Mouse (Mus musculus) small intestine, adult 2 months (tissue): Measurements from ENCODE around the gene Robo2. TPM values are rescaled to one million over a fixed set of nuclear protein-coding genes. Genes with fewer than 3 reads are reported as not detected.

Experiments
- H3K27ac ChIP-seq: fragments of 200-500 bp; 2 replicates; pipeline ENCODE4 v1.5.1; 2012; ENCODE audit warnings: low read depth, low read length, control low read depth, inconsistent platforms; ENCODE audit not compliant: insufficient read depth
- H3K27me3 ChIP-seq: fragments of 200-500 bp; 2 replicates; pipeline ENCODE4 v1.6.1; 2012; ENCODE audit warnings: mild to moderate bottlenecking, moderate library complexity, low read length, inconsistent platforms; ENCODE audit not compliant: control insufficient read depth, insufficient read depth
- H3K36me3 ChIP-seq: fragments of 200-500 bp; 2 replicates; pipeline ENCODE4 v1.6.1; 2012; ENCODE audit warnings: mild to moderate bottlenecking, low read length, control low read depth, inconsistent platforms; ENCODE audit not compliant: control insufficient read depth, insufficient read depth
- H3K4me1 ChIP-seq: fragments of 200-500 bp; 2 replicates; pipeline ENCODE4 v1.6.1; 2012; ENCODE audit warnings: low read length, inconsistent platforms, mixed read lengths; ENCODE audit not compliant: control insufficient read depth, insufficient read depth, insufficient read length
- H3K4me3 ChIP-seq: fragments of 200-500 bp; 2 replicates; pipeline ENCODE4 v1.5.1; 2012; ENCODE audit warnings: low read depth, mild to moderate bottlenecking, control low read depth, inconsistent platforms, low read length, moderate library complexity
- CTCF ChIP-seq: fragments of 200-500 bp; IDR thresholded peaks from 2 replicates; pipeline ENCODE4 v1.5.1; 2012; ENCODE audit warnings: low read depth, mild to moderate bottlenecking, control low read depth, inconsistent platforms, low read length, moderate library complexity, mixed read lengths; ENCODE audit not compliant: insufficient replicate concordance, insufficient read length; ENCODE audit errors: extremely low read depth
- POLR2A ChIP-seq: fragments of 200-500 bp; IDR thresholded peaks from 2 replicates; pipeline ENCODE4 v1.6.1; 2012; ENCODE audit warnings: low read depth, mild to moderate bottlenecking, control low read depth, inconsistent platforms, low read length, moderate library complexity
- WGBS: fragments of 180-500 bp; shearing (Covaris S2); methylation state at CpG from one replicate; pipeline ENCODE4 v1.1.7; 2018; 5-methylcytosine and 5-hydroxymethylcytosine counted together
- polyA plus RNA-seq: library from polyadenylated mRNA; depleted of rRNA; stranded (reverse); fragments of >200 nt; gene quantifications from 2 replicates; pipeline ENCODE4 v1.2.3, GENCODE M21; 2012

Robo2 gene
- polyA plus RNA-seq, 1 experiment = 1.9 TPM

- H3K27me3 ChIP-seq = no peaks in the 10 kb centered on the region
- H3K4me1 ChIP-seq = no peaks in the 10 kb centered on the region
- H3K36me3 ChIP-seq = no peaks in the 10 kb centered on the region
- TF ChIP-seq POLR2A (no peak), CTCF (no peak)
- H3K27ac ChIP-seq = no peak overlapping the region
- 80% methylated on average over 6 of the region's 6 CpGs for WGBS
- no peak overlapping the region for H3K4me3 ChIP-seq
Observed at GRCm38 (mm10) chr16:74282549-74282948, 129.1 kb downstream of the Robo2 start.

GRCm38 (mm10) chr16:74276855-74277573, 134.6 kb downstream of the Robo2 start:
- no peak for TF ChIP-seq POLR2A
- no peak for TF ChIP-seq CTCF
- 49% methylated on average over 3 of the region's 3 CpGs for WGBS
- Histone ChIP-seq H3K4me3 (no peak overlapping the region), H3K27ac (no peak overlapping the region), H3K4me1 (no peaks in the 10 kb centered on the region), H3K27me3 (no peaks in the 10 kb centered on the region), H3K36me3 (no peaks in the 10 kb centered on the region)

GRCm38 (mm10) chr16:74274596-74274995, 137.0 kb downstream of the Robo2 start:
- H3K36me3 ChIP-seq = no peaks in the 10 kb centered on the region

GRCm38 (mm10) chr16:74272993-74273392, 138.6 kb downstream of the Robo2 start:
- Histone ChIP-seq H3K27me3 (no peaks in the 10 kb centered on the region), H3K27ac (no peak overlapping the region), H3K4me1 (no peaks in the 10 kb centered on the region), H3K36me3 (no peaks in the 10 kb centered on the region), H3K4me3 (no peak overlapping the region)
- WGBS = 69% methylated on average over 4 of the region's 4 CpGs
- TF ChIP-seq POLR2A (no peak), CTCF (no peak)

More at GRCm38 (mm10) chr16:74274596-74274995, 137.0 kb downstream of the Robo2 start:
- H3K27ac ChIP-seq = no peak overlapping the region
- H3K27me3 ChIP-seq = no peaks in the 10 kb centered on the region
- no peak overlapping the region for H3K4me3 ChIP-seq
- no peaks in the 10 kb centered on the region for H3K4me1 ChIP-seq
- no peak for TF ChIP-seq POLR2A
- TF ChIP-seq CTCF = no peak
- WGBS = 92% methylated on average over 1 of the region's 1 CpGs

- 77% methylated on average over 2 of the region's 2 CpGs for WGBS
- no peak overlapping the region for H3K27ac ChIP-seq
- H3K4me3 ChIP-seq = no peak overlapping the region
- TF ChIP-seq POLR2A (no peak), CTCF (no peak)
- no peaks in the 10 kb centered on the region for H3K36me3 ChIP-seq
- no peaks in the 10 kb centered on the region for H3K27me3 ChIP-seq
- H3K4me1 ChIP-seq = no peaks in the 10 kb centered on the region
Observed at GRCm38 (mm10) chr16:74258241-74258640, 153.4 kb downstream of the Robo2 start.

- no peak for TF ChIP-seq POLR2A
- no peak for TF ChIP-seq CTCF
- no peaks in the 10 kb centered on the region for H3K36me3 ChIP-seq
- WGBS = 83% methylated on average over 5 of the region's 5 CpGs
- no peaks in the 10 kb centered on the region for H3K4me1 ChIP-seq
- no peak overlapping the region for H3K4me3 ChIP-seq
- H3K27ac ChIP-seq = no peak overlapping the region
- H3K27me3 ChIP-seq = no peaks in the 10 kb centered on the region
Observed at GRCm38 (mm10) chr16:74244452-74244851, 167.2 kb downstream of the Robo2 start.

GRCm38 (mm10) chr16:74241534-74241933, 170.1 kb downstream of the Robo2 start:
- WGBS = 83% methylated on average over 1 of the region's 1 CpGs
- TF ChIP-seq CTCF (no peak), POLR2A (no peak)

More at GRCm38 (mm10) chr16:74241534-74241933, 170.1 kb downstream of the Robo2 start:
- H3K36me3 ChIP-seq = no peaks in the 10 kb centered on the region
- no peaks in the 10 kb centered on the region for H3K27me3 ChIP-seq
- no peak overlapping the region for H3K4me3 ChIP-seq
- no peaks in the 10 kb centered on the region for H3K4me1 ChIP-seq
- H3K27ac ChIP-seq = no peak overlapping the region
